Mouse (Mus musculus): ENCODE results near the gene Tmed11. TPM values are rescaled to one million over a fixed set of nuclear protein-coding genes. Genes with fewer than 3 reads are reported as not detected.

Gene Tmed11
- polyA plus RNA-seq (2017; shearing (Covaris generic)): not detected

GRCm38 (mm10) chr5:108795263-108795662 lies at the start of gene Tmed11:
Tmed11 (minus strand) TSS chr5:108795363.

GRCm38 (mm10) chr5:108808750-108809149 lies 13.6 kb upstream of the Tmed11 start, which contains the start of gene Vmn2r8:
Vmn2r8 (minus strand) TSS chr5:108808850.

GRCm38 (mm10) chr5:108774630-108775306 lies 20.4 kb downstream of the Tmed11 start, which contains the start of gene Rnf212:
Rnf212 (minus strand) TSS chr5:108774982.

Other genes with a start within 250 kb of the Tmed11 start
- not detected for gene Cplx1, start 245.3 kb downstream of the Tmed11 start, polyA plus RNA-seq (2017; shearing (Covaris generic))
- gene Gak, start 165.6 kb downstream of the Tmed11 start, polyA plus RNA-seq (2017; shearing (Covaris generic)): 164 TPM
- 52.3 TPM for gene Tmem175, start 165.6 kb downstream of the Tmed11 start, polyA plus RNA-seq (2017; shearing (Covaris generic))
- 56.8 TPM for gene Idua, start 135.0 kb downstream of the Tmed11 start, polyA plus RNA-seq (2017; shearing (Covaris generic))
- 23.2 TPM for gene Dgkq, start 125.7 kb downstream of the Tmed11 start, polyA plus RNA-seq (2017; shearing (Covaris generic))
- 0.10 TPM for gene Slc26a1, start 119.8 kb downstream of the Tmed11 start, polyA plus RNA-seq (2017; shearing (Covaris generic))
- gene Fgfrl1, start 103.0 kb downstream of the Tmed11 start, polyA plus RNA-seq (2017; shearing (Covaris generic)): not detected
- gene Rnf212, start 20.4 kb downstream of the Tmed11 start, polyA plus RNA-seq (2017; shearing (Covaris generic)): not detected
- gene Vmn2r8, start 13.5 kb upstream of the Tmed11 start, polyA plus RNA-seq (2017; shearing (Covaris generic)): not detected
- gene Vmn2r9, start 57.2 kb upstream of the Tmed11 start, polyA plus RNA-seq (2017; shearing (Covaris generic)): not detected
- not detected for gene Vmn2r10, start 211.2 kb upstream of the Tmed11 start, polyA plus RNA-seq (2017; shearing (Covaris generic))

Measured in inflammation-experienced regulatory T-cells, adult 16 weeks (primary cell).